Mouse (Mus musculus) heart, embryonic 15.5 days (tissue): ENCODE results near the gene Gm13199. TPM values are rescaled to one million over a fixed set of nuclear protein-coding genes. Genes with fewer than 3 reads are reported as not detected.

ENCODE experiments used
- ATAC-seq: fragments of 200-750 bp; cut with Nextera tagmentation; replicated peaks from 2 replicates; pipeline ENCODE4 v1.8.0; 2017; ENCODE audit warnings: low read depth, moderate TSS enrichment; ENCODE audit not compliant: insufficient number of reproducible peaks, insufficient read depth, low FRiP score
- H3K27ac ChIP-seq: fragments of 300-500 bp; sonication (generic); 2 replicates; pipeline ENCODE4 v1.5.1; 2015; ENCODE audit warnings: mild to moderate bottlenecking, inconsistent platforms
- H3K27me3 ChIP-seq: fragments of 300-500 bp; sonication (generic); 2 replicates; pipeline ENCODE4 v1.6.1; 2015; ENCODE audit warnings: inconsistent platforms
- H3K36me3 ChIP-seq: fragments of 300-500 bp; sonication (generic); 2 replicates; pipeline ENCODE4 v1.6.1; 2015; ENCODE audit warnings: mild to moderate bottlenecking, inconsistent platforms
- H3K4me1 ChIP-seq: fragments of 300-500 bp; sonication (generic); replicated peaks from 2 replicates; pipeline ENCODE4 v1.6.1; 2015; ENCODE audit warnings: inconsistent platforms
- H3K4me2 ChIP-seq: fragments of 300-500 bp; sonication (generic); 2 replicates; pipeline ENCODE4 v1.6.1; 2015; ENCODE audit warnings: inconsistent platforms, mild to moderate bottlenecking, moderate library complexity
- H3K4me3 ChIP-seq: fragments of 300-500 bp; sonication (generic); 2 replicates; pipeline ENCODE4 v1.5.1; 2015; ENCODE audit warnings: mild to moderate bottlenecking, inconsistent platforms
- H3K9ac ChIP-seq: fragments of 300-500 bp; sonication (generic); 2 replicates; pipeline ENCODE4 v1.6.1; 2015; ENCODE audit warnings: mild to moderate bottlenecking, inconsistent platforms
- H3K9me3 ChIP-seq: fragments of 300-500 bp; sonication (generic); replicated peaks from 2 replicates; pipeline ENCODE4 v1.6.1; 2016; ENCODE audit warnings: inconsistent platforms
- WGBS: fragments of 180-500 bp; shearing (Covaris S2); methylation state at CpG from one replicate; pipeline ENCODE4 v1.1.7; 2015; ENCODE audit warnings: mixed read lengths; 5-methylcytosine and 5-hydroxymethylcytosine counted together
- polyA plus RNA-seq: library from polyadenylated mRNA; unstranded; fragments of >200 nt; fragmentation: Nextera tagmentation; extraction: Ambion mirVana; gene quantifications from 2 replicates; pipeline ENCODE4 v1.2.1, GENCODE M21; 2015

The Gm13199 gene
- polyA plus RNA-seq, 1 experiment from 2014 or later, result 0.71 TPM

DNA sequence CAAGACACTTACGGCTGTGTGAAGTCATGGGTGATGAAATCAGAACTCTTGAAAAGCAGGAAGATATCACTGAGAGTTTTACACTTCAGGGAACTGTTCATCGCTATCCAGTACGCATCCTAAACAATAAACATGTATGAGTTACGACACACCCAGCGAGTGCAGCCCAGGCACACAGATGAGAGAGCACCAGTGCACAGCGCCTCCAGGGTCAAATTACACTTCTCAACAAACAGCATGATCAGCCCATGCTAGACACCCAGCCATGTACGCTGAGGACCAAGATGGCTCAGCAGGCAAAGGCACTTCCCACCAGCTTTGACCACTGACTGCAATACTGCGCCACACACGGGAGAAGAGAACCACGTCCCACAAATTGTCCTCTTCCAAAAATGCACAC lies 41.5 kb downstream of the Gm13199 start:
- peaks cover 40% of the 10 kb centered on the region for H3K36me3 ChIP-seq

More for the DNA sequence above, 41.5 kb downstream of the Gm13199 start:
- H3K9ac ChIP-seq, result no peak overlapping the region
- no peak overlapping the region for H3K4me3 ChIP-seq
- no peak overlapping the region for H3K4me2 ChIP-seq
- H3K27ac ChIP-seq, result no peak overlapping the region
- 74% methylated on average over 10 of the region's 10 CpGs for WGBS
- H3K9me3 ChIP-seq, result no peaks in the 10 kb centered on the region
- no peaks in the 10 kb centered on the region for H3K4me1 ChIP-seq
- H3K27me3 ChIP-seq, result no peaks in the 10 kb centered on the region
- ATAC-seq, result no peak

Other genes with a start within 250 kb of the Gm13199 start
- gene Camk1d, start 148.4 kb downstream of the Gm13199 start, polyA plus RNA-seq, result 2.4 and 3.0 TPM in 2 replicates
- gene Nudt5, start 17.9 kb downstream of the Gm13199 start, polyA plus RNA-seq, result 49.9 and 52.2 TPM in 2 replicates
- 171 and 182 TPM in 2 replicates for gene Cdc123, start 17.8 kb downstream of the Gm13199 start, polyA plus RNA-seq
- gene Sec61a2, start 32.5 kb upstream of the Gm13199 start, polyA plus RNA-seq, result 44.0 and 47.7 TPM in 2 replicates
- gene Dhtkd1, start 79.9 kb upstream of the Gm13199 start, polyA plus RNA-seq, result 1.5 and 3.3 TPM in 2 replicates
- gene Upf2, start 88.5 kb upstream of the Gm13199 start, polyA plus RNA-seq, result 5.4 and 6.4 TPM in 2 replicates